Mouse (Mus musculus) kidney, adult 2 months (tissue): ENCODE measurements around the gene Serpinb9. TPM values are rescaled to one million over a fixed set of nuclear protein-coding genes. Genes with fewer than 3 reads are reported as not detected.
"Not testable (repeated sequence)": the region's sequence is repeated elsewhere in the genome, so short reads cannot be mapped to it uniquely, and the experiment has no call there.

Experiments used
- DNase-seq: peaks from one replicate; pipeline ENCODE4 v3.0.0; 2021
- H3K27ac ChIP-seq: fragments of 200-500 bp; 2 replicates; pipeline ENCODE4 v1.5.1; 2012; ENCODE audit warnings: low read depth, low read length, control low read depth, inconsistent platforms; ENCODE audit not compliant: insufficient read depth
- H3K27me3 ChIP-seq: fragments of 200-500 bp; replicated peaks from 2 replicates; pipeline ENCODE4 v1.6.1; 2012; ENCODE audit warnings: mild to moderate bottlenecking, moderate library complexity, low read length, inconsistent platforms; ENCODE audit not compliant: control insufficient read depth, insufficient read depth
- H3K36me3 ChIP-seq: fragments of 200-500 bp; 2 replicates; pipeline ENCODE4 v1.6.1; 2012; ENCODE audit warnings: mild to moderate bottlenecking, moderate library complexity, low read length, inconsistent platforms; ENCODE audit not compliant: control insufficient read depth, insufficient read depth
- H3K4me1 ChIP-seq: fragments of 200-500 bp; 2 replicates; pipeline ENCODE4 v1.6.1; 2011; ENCODE audit warnings: low read length; ENCODE audit not compliant: control insufficient read depth, insufficient read depth
- H3K4me3 ChIP-seq: fragments of 200-500 bp; 2 replicates; pipeline ENCODE4 v1.5.1; 2011; ENCODE audit warnings: mild to moderate bottlenecking, low read depth, low read length, control low read depth; ENCODE audit not compliant: insufficient read depth
- CTCF ChIP-seq: fragments of 200-500 bp; conservative IDR thresholded peaks from 2 replicates; pipeline ENCODE4 v1.5.1; 2011; ENCODE audit warnings: low read depth, mild to moderate bottlenecking, control low read depth, low read length, moderate library complexity, mixed read lengths; ENCODE audit not compliant: insufficient read depth, insufficient read length
- POLR2A ChIP-seq: fragments of 200-500 bp; IDR thresholded peaks from one replicate; pipeline ENCODE4 v1.6.1; 2011; ENCODE audit warnings: low read depth, low read length, control low read depth
- WGBS: fragments of 180-500 bp; shearing (Covaris S2); methylation state at CpG from one replicate; pipeline ENCODE4 v1.1.7; 2018; 5-methylcytosine and 5-hydroxymethylcytosine counted together
- polyA plus RNA-seq: library from polyadenylated mRNA; depleted of rRNA; stranded (reverse); fragments of >200 nt; gene quantifications from 2 replicates; pipeline ENCODE4 v1.2.3, GENCODE M21; 2012

The Serpinb9 gene
- polyA plus RNA-seq, 1 experiment = 14.2 TPM

DNA sequence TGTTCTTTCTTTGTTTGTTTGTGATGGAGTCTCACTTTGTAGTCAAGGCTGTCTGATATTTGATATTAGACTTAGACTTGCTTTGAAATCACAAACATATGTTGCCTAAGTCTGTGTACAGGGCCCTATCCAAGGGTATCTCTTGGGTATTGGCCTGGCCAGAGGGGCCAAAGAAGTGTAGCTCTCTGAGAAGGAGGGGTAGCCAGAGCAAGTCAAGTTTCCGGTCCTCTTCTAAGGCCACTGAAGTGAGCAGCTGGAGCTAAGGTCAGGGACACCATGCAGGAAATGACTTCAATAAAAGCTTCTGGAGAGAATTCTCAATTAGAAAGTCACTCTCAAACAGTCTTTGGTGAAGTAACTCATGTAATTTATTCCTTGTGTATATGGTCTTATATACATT lies 19.3 kb downstream of the Serpinb9 start:
- no peak for TF ChIP-seq POLR2A
- TF ChIP-seq CTCF = no peak
- Histone ChIP-seq H3K4me1 (no peaks in the 10 kb centered on the region), H3K4me3 (no peak overlapping the region), H3K36me3 (no peaks in the 10 kb centered on the region), H3K27ac (no peak overlapping the region), H3K27me3 (no peaks in the 10 kb centered on the region; the same call in 1 of the 2 replicates)
- WGBS = 72% methylated on average over 1 of the region's 1 CpGs
- no peak for DNase-seq

DNA sequence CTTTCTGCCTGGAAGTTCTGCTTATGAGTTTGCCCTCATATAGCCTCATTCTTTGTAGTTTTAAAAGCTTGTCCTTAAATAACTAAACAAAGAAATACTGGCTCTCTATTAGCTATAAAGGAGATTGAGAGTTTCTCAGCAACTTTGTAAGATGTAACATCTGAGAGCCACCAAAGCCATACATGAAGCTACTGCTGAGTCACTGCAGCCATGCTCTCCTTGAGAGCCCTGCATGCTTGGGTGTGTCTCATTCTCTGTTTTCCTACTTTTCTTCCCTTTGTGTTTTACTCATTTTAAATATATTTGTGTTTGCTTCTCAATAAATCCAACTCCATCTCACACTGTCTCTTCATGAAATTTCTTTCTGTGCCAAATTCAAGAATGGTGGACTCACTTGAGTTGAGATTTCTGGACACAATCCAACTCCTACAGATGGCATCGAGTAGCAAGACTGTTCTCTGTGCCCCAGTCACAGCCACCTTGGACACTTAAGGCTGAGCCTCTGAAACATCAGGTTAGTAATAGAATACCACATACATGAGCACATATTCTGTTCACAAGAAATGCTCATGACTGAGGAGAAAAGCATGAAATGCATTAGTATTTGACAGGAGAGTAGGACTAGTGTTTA lies 23.5 kb downstream of the Serpinb9 start:
- no peak for DNase-seq
- no peaks in the 10 kb centered on the region for H3K36me3 ChIP-seq
- H3K27me3 ChIP-seq = no peaks in the 10 kb centered on the region; the same call in 1 of the 2 replicates
- no peaks in the 10 kb centered on the region for H3K4me1 ChIP-seq
- H3K4me3 ChIP-seq = no peak overlapping the region
- 39% methylated on average over 1 of the region's 1 CpGs for WGBS
- no peak overlapping the region for H3K27ac ChIP-seq
- TF ChIP-seq POLR2A = no peak

DNA sequence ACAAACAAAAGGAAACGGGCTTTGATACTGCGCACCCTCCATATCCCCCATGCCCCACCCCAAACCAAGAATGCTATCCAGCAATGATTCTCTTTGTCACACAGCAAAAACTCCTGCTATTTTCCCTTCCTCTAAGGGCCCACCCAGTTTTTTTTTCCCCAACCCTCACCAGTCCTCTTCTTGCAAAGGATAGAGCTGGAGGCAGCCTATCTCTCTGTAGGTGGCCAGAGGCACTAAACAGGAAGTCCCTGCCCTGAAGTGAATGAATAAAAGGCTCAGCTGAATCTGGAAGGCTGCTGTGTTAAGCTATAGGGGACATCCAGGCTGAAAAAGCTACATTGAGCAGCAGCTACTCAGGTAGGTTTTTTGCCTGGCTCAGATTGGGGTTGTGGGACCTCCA lies 24.2 kb downstream of the Serpinb9 start, which contains the start of gene Serpinb9b:
Serpinb9b (plus strand) TSS at position 173 of the 400 bp plus-strand sequence.
- WGBS = 75% methylated on average over 2 of the region's 2 CpGs
- Histone ChIP-seq H3K36me3 (no peaks in the 10 kb centered on the region), H3K27ac (no peak within 1 kb of the TSS), H3K27me3 (no peaks in the 10 kb centered on the region; the same call in 1 of the 2 replicates), H3K4me1 (no peaks in the 10 kb centered on the region), H3K4me3 (no peak within 1 kb of the TSS)
- no peak for TF ChIP-seq CTCF
- TF ChIP-seq POLR2A = no peak
- DNase-seq = no peak

DNA sequence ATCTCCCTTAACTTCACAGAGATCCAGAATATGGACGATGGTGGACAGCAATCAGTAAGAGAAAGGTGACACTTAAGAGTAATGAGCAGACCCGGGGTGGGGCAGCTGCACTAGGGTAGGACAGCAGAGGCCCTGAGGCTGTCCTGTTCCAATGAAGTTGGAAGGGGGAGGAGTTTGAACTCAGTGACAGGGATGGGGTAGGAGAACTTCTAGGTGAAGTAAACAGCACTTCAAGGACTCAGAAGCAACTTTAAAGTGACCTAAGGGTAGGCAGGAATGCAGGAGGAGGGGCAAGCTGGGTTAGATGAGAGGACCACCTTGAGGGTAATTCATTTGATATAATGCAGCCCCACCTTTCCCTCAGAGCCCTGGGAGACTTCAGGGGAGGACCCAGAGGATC lies 25.1 kb downstream of the Serpinb9 start:
- TF ChIP-seq POLR2A (no peak), CTCF (no peak)
- H3K4me3 ChIP-seq = no peak overlapping the region
- no peaks in the 10 kb centered on the region for H3K36me3 ChIP-seq
- H3K27me3 ChIP-seq = no peaks in the 10 kb centered on the region
- DNase-seq = no peak
- 38% methylated on average over 2 of the region's 2 CpGs for WGBS
- no peaks in the 10 kb centered on the region for H3K4me1 ChIP-seq
- H3K27ac ChIP-seq = no peak overlapping the region

DNA sequence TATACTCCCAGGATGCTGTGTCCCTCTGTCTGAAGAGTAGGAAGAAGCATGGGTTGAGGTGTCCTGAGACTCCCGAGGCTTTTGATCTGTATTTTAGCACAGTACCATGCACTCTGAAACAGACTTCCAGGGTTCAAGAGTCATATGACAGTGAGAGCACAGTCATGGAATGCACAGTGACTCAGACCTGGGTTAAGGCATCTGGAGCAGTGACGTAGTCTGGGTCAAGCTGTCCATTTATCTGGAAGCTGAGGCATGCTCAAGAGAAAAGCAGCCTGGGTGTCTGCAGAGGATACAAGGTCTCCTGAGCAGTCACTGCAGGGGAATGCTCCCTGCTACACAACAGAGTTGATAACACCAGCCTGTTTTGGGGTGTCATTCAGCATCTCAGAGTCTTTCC lies 25.5 kb downstream of the Serpinb9 start:
- no peak overlapping the region for H3K27ac ChIP-seq
- no peak overlapping the region for H3K4me3 ChIP-seq
- H3K36me3 ChIP-seq = no peaks in the 10 kb centered on the region
- H3K27me3 ChIP-seq = no peaks in the 10 kb centered on the region
- TF ChIP-seq POLR2A = no peak
- TF ChIP-seq CTCF = no peak
- DNase-seq = no peak
- H3K4me1 ChIP-seq = no peaks in the 10 kb centered on the region
- 57% methylated on average over 2 of the region's 2 CpGs for WGBS

DNA sequence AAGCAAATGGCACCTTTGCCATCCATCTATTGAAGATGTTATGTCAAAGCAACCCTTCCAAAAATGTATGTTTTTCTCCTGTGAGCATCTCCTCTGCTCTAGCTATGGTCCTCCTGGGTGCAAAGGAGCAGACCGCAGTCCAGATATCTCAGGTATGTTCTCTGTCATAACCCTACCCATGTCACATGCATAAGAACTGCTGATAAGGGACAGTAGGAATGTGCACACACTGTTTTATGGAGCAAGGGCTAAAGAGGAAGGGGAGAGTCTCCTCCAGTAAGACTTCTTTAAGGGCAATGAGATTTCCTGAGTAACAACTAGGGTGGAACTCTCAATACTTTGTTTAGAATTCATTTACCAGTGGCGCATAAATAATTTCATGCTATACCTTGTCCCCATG lies 26.4 kb downstream of the Serpinb9 start:
- 97% methylated on average over 2 of the region's 2 CpGs for WGBS
- H3K27me3 ChIP-seq, H3K27ac ChIP-seq, H3K4me1 ChIP-seq, DNase-seq, H3K36me3 ChIP-seq, H3K4me3 ChIP-seq: not testable (repeated sequence)

DNA sequence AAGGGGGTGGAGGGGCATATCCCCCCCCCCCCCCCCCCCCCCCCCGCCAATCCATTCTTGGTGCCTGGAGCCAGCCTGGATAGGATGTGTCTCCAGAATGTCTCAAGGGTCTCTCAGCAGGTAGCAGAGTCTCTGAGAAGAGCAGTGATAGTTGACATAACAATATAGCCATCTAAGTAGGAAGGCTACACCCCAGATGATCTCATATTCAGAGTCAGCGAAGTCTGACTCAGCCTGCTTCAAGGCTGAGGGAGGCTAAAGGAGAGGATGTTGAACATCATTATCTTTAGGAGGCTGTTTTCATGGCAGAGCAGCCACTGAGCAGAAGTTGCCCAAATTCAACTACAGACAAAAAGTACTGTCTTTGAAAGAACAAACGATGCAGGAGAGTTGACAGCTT lies 27.2 kb downstream of the Serpinb9 start:
- Histone ChIP-seq H3K27ac (no peak overlapping the region), H3K4me1 (no peaks in the 10 kb centered on the region), H3K4me3 (no peak overlapping the region), H3K27me3 (no peaks in the 10 kb centered on the region), H3K36me3 (no peaks in the 10 kb centered on the region)
- no peak for DNase-seq
- 77% methylated on average over 3 of the region's 3 CpGs for WGBS
- no peak for TF ChIP-seq CTCF
- no peak for TF ChIP-seq POLR2A
